Mouse (Mus musculus) CH12.LX (cell line): ENCODE measurements around the gene Rrm1.

Experiments
- POLR2A ChIP-seq: IDR thresholded peaks from 2 replicates; pipeline ENCODE4 v1.6.1; 2011; ENCODE audit warnings: low read depth, mild to moderate bottlenecking, improper control_type of control experiment, low read length
- RAD21 ChIP-seq: IDR thresholded peaks from 2 replicates; pipeline ENCODE4 v1.6.1; 2011; ENCODE audit warnings: low read depth, mild to moderate bottlenecking, low read length, improper control_type of control experiment, moderate library complexity
- RCOR1 ChIP-seq: conservative IDR thresholded peaks from 2 replicates; pipeline ENCODE4 v1.6.1; 2012; ENCODE audit warnings: low read depth, mild to moderate bottlenecking, inconsistent platforms, low read length, improper control_type of control experiment
- TBP ChIP-seq: conservative IDR thresholded peaks from 2 replicates; pipeline ENCODE4 v1.6.1; 2011; ENCODE audit warnings: low read depth, low read length, improper control_type of control experiment

- TF ChIP-seq POLR2A (no peak), RCOR1 (no peak), RAD21 (no peak), TBP (no peak)
Measured at GRCm38 (mm10) chr7:102483665-102484064, 42.2 kb downstream of the Rrm1 start.
